Mouse (Mus musculus): ENCODE results near the gene Ficd. TPM values are rescaled to one million over a fixed set of nuclear protein-coding genes. Genes with fewer than 3 reads are reported as not detected.

Gene Ficd
- polyA plus RNA-seq, 1 experiment from 2014 or later, result 7.8 TPM

- Histone ChIP-seq H3K4me1 (peaks cover 27% of the 10 kb centered on the region), H3K27ac (0 out of 2 replicates have a peak overlapping the region, but pooled peaks have one; percentile 35), H3K4me2 (replicated peaks) (no peak overlapping the region), H3K36me3 (no peaks in the 10 kb centered on the region), H3K9ac (no peak overlapping the region), H3K27me3 (0 out of 2 replicates have a peak, but pooled peaks cover 2% of the 10 kb centered on the region), H3K9me3 (replicated peaks) (no peaks in the 10 kb centered on the region), H3K4me3 (no peak overlapping the region)
- ATAC-seq (ENCODE audit: low FRiP score), result no peak
- 79% methylated on average over 8 of the region's 8 CpGs for WGBS
Measured at GRCm38 (mm10) chr5:113719221-113719661, 16.4 kb upstream of the Ficd start.

- WGBS, result 85% methylated on average over 10 of the region's 10 CpGs
- Histone ChIP-seq H3K4me1 (peaks cover 9% of the 10 kb centered on the region), H3K4me3 (no peak overlapping the region), H3K27ac (no peak overlapping the region), H3K36me3 (no peaks in the 10 kb centered on the region), H3K27me3 (0 out of 2 replicates have a peak, but pooled peaks cover 2% of the 10 kb centered on the region), H3K9ac (no peak overlapping the region), H3K9me3 (replicated peaks) (no peaks in the 10 kb centered on the region), H3K4me2 (replicated peaks) (no peak overlapping the region)
- ATAC-seq (ENCODE audit: low FRiP score), result no peak
Measured at GRCm38 (mm10) chr5:113722224-113723013, 13.2 kb upstream of the Ficd start.

- no peak overlapping the region for H3K4me2 ChIP-seq (replicated peaks)
- H3K9ac ChIP-seq, result no peak overlapping the region
- H3K36me3 ChIP-seq, result no peaks in the 10 kb centered on the region
- H3K9me3 ChIP-seq (replicated peaks), result no peaks in the 10 kb centered on the region
- no peak overlapping the region for H3K4me3 ChIP-seq
- H3K27ac ChIP-seq, result no peak overlapping the region
- H3K4me1 ChIP-seq, result peaks cover 9% of the 10 kb centered on the region
- H3K27me3 ChIP-seq, result no peaks in the 10 kb centered on the region
- 0 out of 2 replicates have a peak, but pooled peaks have one; percentile 2 for ATAC-seq (ENCODE audit: low FRiP score)
- 31% methylated on average over 8 of the region's 8 CpGs for WGBS
Measured at GRCm38 (mm10) chr5:113723567-113724237, 11.9 kb upstream of the Ficd start.

DNA sequence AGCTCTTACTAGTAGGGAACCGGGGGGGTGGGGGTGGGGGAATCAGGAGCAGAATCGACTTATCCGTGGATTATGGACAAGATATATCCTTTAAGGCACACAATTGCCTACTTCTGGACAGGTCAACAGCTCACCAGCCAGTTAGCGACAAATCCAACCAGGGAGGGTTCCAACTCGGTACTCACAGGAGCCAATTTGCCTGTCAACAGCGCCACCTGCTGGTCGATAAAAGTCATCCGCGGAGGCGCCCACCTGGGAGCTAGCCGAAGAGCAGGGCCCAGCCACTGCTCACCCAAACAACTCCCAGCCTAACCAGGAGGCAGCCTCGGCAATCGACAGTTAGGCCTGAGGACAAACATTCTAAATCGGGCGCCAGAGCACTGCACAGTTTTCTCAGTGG lies 11.2 kb upstream of the Ficd start, which contains the start of gene 1700069L16Rik:
Gene 1700069L16Rik (minus strand): TSS at position 327 of the 400 bp plus-strand sequence.
- peak; percentile 69 for ATAC-seq (ENCODE audit: low FRiP score)
- no peaks in the 10 kb centered on the region for H3K36me3 ChIP-seq
- no peak within 1 kb of the TSS for H3K9ac ChIP-seq
- H3K27me3 ChIP-seq, result no peaks in the 10 kb centered on the region
- H3K4me3 ChIP-seq, result no peak within 1 kb of the TSS
- H3K4me1 ChIP-seq, result peaks cover 3% of the 10 kb centered on the region; the same call in 1 of the 2 replicates
- H3K27ac ChIP-seq, result no peak within 1 kb of the TSS
- H3K9me3 ChIP-seq (replicated peaks), result no peaks in the 10 kb centered on the region
- WGBS, result 4% methylated on average over 15 of the region's 15 CpGs
- no peak within 1 kb of the TSS for H3K4me2 ChIP-seq (replicated peaks)

- Histone ChIP-seq H3K27me3 (no peaks in the 10 kb centered on the region), H3K4me3 (no peak overlapping the region), H3K9me3 (replicated peaks) (no peaks in the 10 kb centered on the region), H3K4me1 (peaks cover under 1% of the 10 kb centered on the region; the same call in 1 of the 2 replicates), H3K36me3 (no peaks in the 10 kb centered on the region), H3K9ac (no peak overlapping the region), H3K27ac (no peak overlapping the region), H3K4me2 (replicated peaks) (no peak overlapping the region)
- 52% methylated on average over 12 of the region's 12 CpGs for WGBS
- ATAC-seq (ENCODE audit: low FRiP score), result no peak
Measured at GRCm38 (mm10) chr5:113725417-113725816, 10.2 kb upstream of the Ficd start.

GRCm38 (mm10) chr5:113726618-113727017 lies 9.0 kb upstream of the Ficd start:
- H3K9me3 ChIP-seq (replicated peaks), result no peaks in the 10 kb centered on the region
- peaks cover 5% of the 10 kb centered on the region for H3K4me1 ChIP-seq
- no peak overlapping the region for H3K4me3 ChIP-seq
- WGBS, result 78% methylated on average over 6 of the region's 6 CpGs
- no peaks in the 10 kb centered on the region for H3K36me3 ChIP-seq
- no peak overlapping the region for H3K27ac ChIP-seq
- ATAC-seq (ENCODE audit: low FRiP score), result no peak
- no peaks in the 10 kb centered on the region for H3K27me3 ChIP-seq
- H3K9ac ChIP-seq, result no peak overlapping the region
- H3K4me2 ChIP-seq (replicated peaks), result no peak overlapping the region

DNA sequence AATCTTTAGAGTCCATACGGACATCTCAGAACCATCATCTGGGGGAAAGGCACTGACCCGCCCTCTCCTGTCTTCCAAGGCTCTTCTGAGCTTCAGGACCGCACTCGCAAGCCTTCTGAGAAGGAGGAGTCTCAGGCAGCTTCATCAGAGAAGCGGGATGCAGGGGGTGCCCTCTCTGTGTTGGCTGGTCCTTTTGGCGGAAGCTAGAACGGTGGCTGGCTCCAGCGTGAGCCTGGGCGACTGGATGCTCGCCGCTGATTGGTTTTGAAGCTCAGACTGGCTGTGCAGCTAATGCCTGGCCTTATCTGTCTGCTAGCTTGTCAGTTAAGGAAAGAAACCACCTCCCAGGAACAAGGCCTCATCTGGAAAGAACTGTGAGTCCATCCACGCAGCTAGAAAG lies 8.4 kb upstream of the Ficd start:
- no peak overlapping the region for H3K9ac ChIP-seq
- WGBS, result 73% methylated on average over 12 of the region's 12 CpGs
- H3K27me3 ChIP-seq, result no peaks in the 10 kb centered on the region
- H3K9me3 ChIP-seq (replicated peaks), result no peaks in the 10 kb centered on the region
- no peaks in the 10 kb centered on the region for H3K36me3 ChIP-seq
- no peak for ATAC-seq (ENCODE audit: low FRiP score)
- no peak overlapping the region for H3K27ac ChIP-seq
- no peak overlapping the region for H3K4me3 ChIP-seq
- H3K4me1 ChIP-seq, result peaks cover 5% of the 10 kb centered on the region
- no peak overlapping the region for H3K4me2 ChIP-seq (replicated peaks)

- peaks cover 5% of the 10 kb centered on the region for H3K4me1 ChIP-seq
- no peak for ATAC-seq (ENCODE audit: low FRiP score)
- H3K27me3 ChIP-seq, result no peaks in the 10 kb centered on the region
- H3K9ac ChIP-seq, result no peak overlapping the region
- no peak overlapping the region for H3K4me2 ChIP-seq (replicated peaks)
- 74% methylated on average over 7 of the region's 7 CpGs for WGBS
- H3K4me3 ChIP-seq, result no peak overlapping the region
- H3K27ac ChIP-seq, result no peak overlapping the region
- no peaks in the 10 kb centered on the region for H3K9me3 ChIP-seq (replicated peaks)
- no peaks in the 10 kb centered on the region for H3K36me3 ChIP-seq
Measured at GRCm38 (mm10) chr5:113728011-113728410, 7.6 kb upstream of the Ficd start.

DNA sequence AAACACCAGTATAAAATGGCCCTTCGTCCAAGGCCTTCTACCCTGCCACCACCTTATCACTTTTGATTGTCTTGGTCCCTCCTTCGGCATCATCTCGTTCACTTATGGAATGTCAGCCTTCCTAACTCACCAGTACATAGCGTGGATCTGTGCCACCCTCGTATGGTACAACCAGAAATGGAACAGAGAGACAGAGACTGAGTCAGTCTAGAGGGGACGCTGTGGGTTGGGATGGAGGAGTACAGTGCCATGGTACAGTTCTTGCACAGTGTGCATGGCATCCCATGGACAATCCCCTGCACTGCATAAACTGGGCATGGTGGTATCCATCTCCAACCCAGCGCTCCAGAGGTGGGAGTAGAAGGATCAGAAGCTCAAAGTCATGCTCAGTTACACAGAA lies 6.9 kb upstream of the Ficd start:
- WGBS, result 86% methylated on average over 7 of the region's 7 CpGs

DNA sequence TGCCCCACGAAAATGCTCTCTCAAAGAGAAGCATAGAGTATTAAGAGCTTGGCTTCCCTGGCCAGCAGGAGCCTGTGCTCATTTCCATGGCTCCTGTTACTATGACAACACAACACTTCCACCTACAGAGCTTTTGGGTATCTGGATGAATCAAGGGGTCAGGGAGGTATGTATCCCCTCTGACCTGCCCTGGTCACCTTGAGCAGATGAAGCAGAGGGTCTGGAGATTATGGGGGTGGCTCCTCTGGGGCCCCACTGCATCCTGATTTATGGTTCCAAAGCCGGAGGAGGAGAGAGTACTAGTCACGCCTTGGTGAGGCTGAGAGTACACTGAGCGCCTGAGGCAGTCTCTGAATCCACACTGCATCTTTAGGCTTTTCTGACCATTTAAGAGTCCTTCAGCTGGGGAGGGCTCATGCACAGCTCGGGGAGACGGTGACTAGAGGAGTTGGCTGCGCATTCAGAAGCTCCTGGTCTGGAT lies 4.9 kb upstream of the Ficd start:
- no peaks in the 10 kb centered on the region for H3K9me3 ChIP-seq (replicated peaks)
- no peaks in the 10 kb centered on the region for H3K36me3 ChIP-seq
- H3K9ac ChIP-seq, result no peak overlapping the region
- H3K27ac ChIP-seq, result no peak overlapping the region
- peaks cover 8% of the 10 kb centered on the region; the same call in 1 of the 2 replicates for H3K4me1 ChIP-seq
- H3K4me3 ChIP-seq, result no peak overlapping the region
- 63% methylated on average over 7 of the region's 7 CpGs for WGBS
- no peak for ATAC-seq (ENCODE audit: low FRiP score)
- H3K4me2 ChIP-seq (replicated peaks), result no peak overlapping the region
- no peaks in the 10 kb centered on the region for H3K27me3 ChIP-seq

More for the DNA sequence above, 6.9 kb upstream of the Ficd start:
- H3K27ac ChIP-seq, result no peak overlapping the region
- peaks cover 5% of the 10 kb centered on the region for H3K4me1 ChIP-seq
- no peak for ATAC-seq (ENCODE audit: low FRiP score)
- no peak overlapping the region for H3K9ac ChIP-seq
- no peaks in the 10 kb centered on the region for H3K36me3 ChIP-seq
- H3K27me3 ChIP-seq, result no peaks in the 10 kb centered on the region
- H3K4me3 ChIP-seq, result no peak overlapping the region
- H3K9me3 ChIP-seq (replicated peaks), result no peaks in the 10 kb centered on the region
- no peak overlapping the region for H3K4me2 ChIP-seq (replicated peaks)

- 94% methylated on average over 7 of the region's 7 CpGs for WGBS
- no peak overlapping the region for H3K9ac ChIP-seq
- peaks cover 9% of the 10 kb centered on the region for H3K4me1 ChIP-seq
- H3K4me3 ChIP-seq, result no peak overlapping the region
- no peak overlapping the region for H3K27ac ChIP-seq
- no peak for ATAC-seq (ENCODE audit: low FRiP score)
- no peaks in the 10 kb centered on the region for H3K9me3 ChIP-seq (replicated peaks)
- no peak overlapping the region for H3K4me2 ChIP-seq (replicated peaks)
- H3K27me3 ChIP-seq, result no peaks in the 10 kb centered on the region
- H3K36me3 ChIP-seq, result no peaks in the 10 kb centered on the region
Measured at GRCm38 (mm10) chr5:113731174-113731573, 4.4 kb upstream of the Ficd start.

- H3K9ac ChIP-seq, result no peak overlapping the region
- WGBS, result 27% methylated on average over 6 of the region's 6 CpGs
- ATAC-seq (ENCODE audit: low FRiP score), result no peak
Measured at GRCm38 (mm10) chr5:113732182-113732581, 3.4 kb upstream of the Ficd start.

More at GRCm38 (mm10) chr5:113732182-113732581, 3.4 kb upstream of the Ficd start:
- Histone ChIP-seq H3K27me3 (no peaks in the 10 kb centered on the region), H3K9me3 (replicated peaks) (no peaks in the 10 kb centered on the region), H3K4me3 (no peak overlapping the region), H3K4me1 (peaks cover 18% of the 10 kb centered on the region), H3K36me3 (no peaks in the 10 kb centered on the region), H3K27ac (no peak overlapping the region), H3K4me2 (replicated peaks) (no peak overlapping the region)

All from hindbrain, embryonic 12.5 days (tissue).